Mouse (Mus musculus): ENCODE measurements at regions not wholly inside any gene's neighbourhood (a gene's known extent, or its start where the extent isn't known, plus 50 kb on each side); places are given as distances from the start of the nearest gene placed in this dataset.
A peak's percentile ranks its signal among the peaks of the same experiment; 100 is the strongest.

- no peak for DNase-seq
Observed at GRCm38 (mm10) chr16:10098511-10098910, 71.5 kb upstream of the Rpl39l start.

DNA sequence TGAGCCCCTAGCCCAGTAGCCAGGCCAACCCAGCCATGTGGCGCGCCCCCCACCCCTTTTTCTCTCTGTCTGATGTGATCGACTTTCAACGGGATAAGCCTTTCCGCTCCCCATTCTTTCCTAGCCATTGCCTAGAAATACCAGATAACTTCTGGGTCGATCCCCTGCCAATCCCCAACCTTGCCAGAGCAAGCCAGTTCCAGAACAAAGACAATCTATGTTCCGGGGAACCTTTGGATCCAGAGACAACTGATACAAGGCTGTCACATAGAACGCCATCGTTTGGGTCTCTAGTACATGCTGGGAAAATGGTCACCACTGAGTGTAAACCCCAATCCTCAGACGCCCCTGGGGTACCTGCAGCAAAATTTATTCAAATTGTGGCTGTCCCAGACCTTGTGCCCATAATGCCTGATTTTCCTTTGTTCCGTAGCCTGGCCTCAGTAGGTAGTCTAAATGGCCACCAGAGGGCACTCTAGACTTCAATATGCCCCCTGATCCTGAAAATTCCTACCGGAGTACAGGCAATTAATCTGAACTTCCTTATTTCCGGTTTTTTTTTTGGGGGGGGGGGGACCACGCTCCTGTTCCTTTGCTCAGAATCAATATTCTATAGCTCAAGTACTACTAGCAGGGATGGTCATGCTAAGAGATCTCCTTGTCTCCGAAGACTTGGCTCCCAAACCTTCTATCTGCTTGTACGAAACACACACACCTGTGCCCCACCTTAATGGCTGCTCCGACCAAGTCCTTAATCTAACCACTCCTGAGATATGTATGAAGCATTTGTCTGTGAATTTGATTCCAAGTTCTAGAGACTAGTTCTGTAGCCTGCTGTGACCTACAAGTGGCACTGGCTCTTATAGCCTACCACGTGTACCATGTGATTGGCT lies 81.3 kb upstream of the Rpl39l start:
- peak; percentile 42 for DNase-seq

GRCm38 (mm10) chr16:10086341-10086740 lies 83.7 kb upstream of the Rpl39l start:
- DNase-seq, result no peak

DNA sequence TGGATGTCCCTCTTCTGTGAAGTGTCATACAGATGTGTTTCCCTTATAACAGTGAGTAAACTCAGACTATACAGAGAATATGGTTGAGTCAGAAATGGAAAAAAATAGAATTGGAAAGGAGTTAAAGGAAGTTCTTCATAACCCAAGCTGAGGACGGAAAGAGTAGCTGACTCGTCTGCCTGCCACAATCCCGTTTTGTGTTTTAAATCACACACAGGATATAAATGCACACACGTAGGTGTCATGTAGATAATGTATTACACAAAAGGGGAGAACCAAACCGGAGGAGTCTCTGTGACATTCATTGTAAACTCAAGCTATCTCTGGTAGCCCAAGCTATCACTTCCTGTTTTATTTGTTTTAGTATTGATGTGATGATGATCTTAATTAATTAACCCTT lies 84.6 kb upstream of the Rpl39l start:
- no peak for DNase-seq

DNA sequence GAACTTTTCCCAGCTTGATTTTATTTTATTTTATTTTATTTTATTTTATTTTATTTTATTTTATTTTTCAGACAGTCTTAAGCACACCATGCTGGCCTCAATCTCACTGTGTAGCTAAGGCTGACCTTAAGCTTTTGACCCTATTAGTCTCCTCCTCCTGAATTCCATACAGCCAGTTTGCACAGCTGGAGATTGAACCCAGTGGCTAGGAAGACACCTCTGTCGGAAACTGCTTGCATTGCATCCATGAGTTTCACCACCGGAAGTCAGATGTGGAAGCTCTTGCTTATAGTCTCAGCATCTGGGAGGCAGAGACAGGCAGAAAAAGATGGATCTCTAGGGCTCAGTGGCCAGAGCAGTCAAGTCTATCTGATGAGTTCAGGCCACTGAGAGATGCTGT lies 86.4 kb upstream of the Grin2a start:
- DNase-seq, result no peak

- DNase-seq, result no peak
Observed at GRCm38 (mm10) chr16:10080121-10080679, 84.8 kb upstream of the Grin2a start.

DNA sequence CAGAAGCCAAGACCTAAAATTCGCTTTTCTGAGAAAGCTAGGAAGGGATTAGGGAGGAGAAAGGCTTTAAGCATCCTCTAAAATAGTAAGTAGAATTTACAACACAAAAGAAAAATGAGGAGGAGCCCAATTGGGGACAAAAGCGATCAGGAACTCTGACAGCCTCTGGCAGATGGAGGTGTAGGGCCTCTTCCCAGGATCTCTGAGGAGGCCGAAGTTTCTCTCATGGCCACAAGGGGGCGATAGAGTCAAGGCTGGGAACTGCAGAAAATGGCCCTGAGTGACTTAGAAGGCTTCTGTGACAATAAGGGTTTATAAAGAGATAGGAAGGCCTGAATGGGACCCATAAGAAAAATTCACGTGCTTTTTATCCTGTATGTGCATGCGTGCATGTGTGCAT lies 77.8 kb upstream of the Grin2a start:
- peak; percentile 70 for DNase-seq

DNA sequence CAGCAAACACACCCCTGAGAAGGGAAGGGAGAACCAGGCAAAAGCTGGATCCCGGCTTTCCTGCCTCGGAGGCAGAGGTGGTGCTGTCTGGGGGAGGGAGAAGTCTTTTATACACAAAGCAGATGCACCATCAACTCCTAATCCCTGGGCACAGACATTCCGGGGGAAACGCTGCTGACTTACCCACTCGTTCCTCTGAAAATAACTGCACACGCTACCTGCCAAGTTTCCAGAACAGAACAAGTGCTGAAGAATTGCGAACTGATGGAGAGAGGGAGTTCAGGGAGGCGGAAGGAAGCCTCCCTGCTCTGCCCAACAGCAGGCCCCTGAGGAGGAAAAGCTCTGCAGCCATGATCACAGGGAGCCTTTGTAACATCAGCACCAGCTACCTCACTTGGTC lies 68.1 kb upstream of the Grin2a start:
- no peak for DNase-seq

- DNase-seq, result no peak
Observed at GRCm38 (mm10) chr16:10058094-10058493, 62.7 kb upstream of the Grin2a start.

All from heart, postnatal 4 days (tissue).